In the genomic region with DNA sequence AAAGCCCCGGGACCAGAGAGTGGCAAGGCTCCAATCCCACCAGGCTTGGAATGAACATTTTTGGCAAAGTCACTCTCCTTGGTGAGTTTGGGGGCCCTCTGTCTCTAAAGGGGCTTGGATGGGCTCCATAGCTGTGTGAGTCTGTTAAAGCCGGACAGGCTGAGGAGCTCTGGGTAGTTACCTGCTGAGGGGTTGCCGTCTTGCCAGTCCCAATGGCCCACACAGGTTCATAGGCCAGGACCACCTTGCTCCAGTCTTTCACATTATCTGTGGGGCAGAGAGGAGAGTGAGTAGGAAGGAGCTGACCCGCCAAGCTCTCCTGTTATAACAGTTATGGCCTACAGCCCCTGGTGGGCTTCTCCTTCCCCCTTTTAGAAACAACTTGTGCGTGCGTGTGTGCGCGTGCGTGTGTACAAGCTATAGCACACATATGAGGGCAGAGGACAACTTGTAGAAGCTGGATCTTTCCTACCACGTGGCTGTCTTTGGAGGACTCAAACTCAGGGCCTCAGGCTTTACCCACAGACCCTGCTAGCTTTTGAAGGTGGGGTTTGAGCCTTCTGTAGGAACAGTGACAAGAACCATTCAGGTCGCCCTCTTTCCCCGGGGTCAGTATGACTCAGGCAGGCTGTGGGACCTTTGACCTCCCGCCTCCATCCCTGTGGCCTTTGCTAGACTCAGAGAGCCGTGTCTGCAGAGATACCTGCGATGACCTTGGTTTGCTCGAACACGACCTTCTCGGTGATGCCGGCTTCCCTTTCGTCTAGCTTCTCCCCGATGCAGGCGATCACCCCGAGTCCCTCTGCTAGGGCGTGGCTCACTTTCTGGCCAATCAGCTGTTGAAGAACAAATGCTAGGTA, we compare ENCODE assay signal across 8 mouse cellular contexts. TPM values are rescaled to one million over a fixed set of nuclear protein-coding genes. Genes with fewer than 3 reads are reported as not detected.
DNase-seq lines count a peak whose midpoint lies in the region; ATAC-seq and TF ChIP-seq lines count a peak whose summit lies in the region.

No protein-coding gene starts in this region.

- H3K27me3 ChIP-seq in embryonic facial prominence, embryonic 15.5 days = no peaks in the 10 kb centered on the region
- H3K27me3 ChIP-seq in intestine, postnatal 0 days (replicated peaks; ENCODE audit: control insufficient read depth, insufficient read depth, low read length) = no peaks in the 10 kb centered on the region
- no peaks in the 10 kb centered on the region for H3K27me3 ChIP-seq in myocyte (ENCODE audit: control insufficient read depth, insufficient read depth, insufficient read length)

- H3K4me1 ChIP-seq in embryonic facial prominence, embryonic 15.5 days = peaks cover 45% of the 10 kb centered on the region
- H3K4me1 ChIP-seq in intestine, postnatal 0 days (replicated peaks; ENCODE audit: control insufficient read depth, insufficient read depth, low read length) = peaks cover 17% of the 10 kb centered on the region

- TF ChIP-seq POLR2A in myocyte (IDR thresholded peaks at IDR 0.05; ENCODE audit: insufficient read length, low read depth) = no peak

- peaks cover 29% of the 10 kb centered on the region for H3K79me2 ChIP-seq in myocyte (ENCODE audit: control insufficient read depth, insufficient read depth)

- H3K9ac ChIP-seq in embryonic facial prominence, embryonic 15.5 days = 0 out of 2 replicates have a peak overlapping the region, but pooled peaks have one; percentile 78
- H3K9ac ChIP-seq in intestine, postnatal 0 days (ENCODE audit: low read depth, low read length) = peak overlapping the region; percentile 31; the same call in 1 of the 2 replicates

- no peak for ATAC-seq in embryonic facial prominence, embryonic 15.5 days (ENCODE audit: insufficient number of reproducible peaks, low FRiP score, low TSS enrichment, low read depth)
- no peak for ATAC-seq in intestine, postnatal 0 days

- peak overlapping the region; percentile 30 for H3ac ChIP-seq in myocyte (ENCODE audit: control insufficient read depth, insufficient read length)

- H3K4me3 ChIP-seq in left cerebral cortex, adult 2 months = peak overlapping the region; percentile 90
- peak overlapping the region; percentile 73 for H3K4me3 ChIP-seq in embryonic facial prominence, embryonic 15.5 days (replicated peaks)
- peak overlapping the region; percentile 59 for H3K4me3 ChIP-seq in intestine, postnatal 0 days (ENCODE audit: low read depth, low read length)
- peak overlapping the region; percentile 97 for H3K4me3 ChIP-seq in myocyte

- H3K9me3 ChIP-seq in embryonic facial prominence, embryonic 15.5 days (replicated peaks) = no peaks in the 10 kb centered on the region
- no peaks in the 10 kb centered on the region for H3K9me3 ChIP-seq in intestine, postnatal 0 days (ENCODE audit: control insufficient read depth)

- no peak overlapping the region; the same call in 1 of the 2 replicates for H3K27ac ChIP-seq in left cerebral cortex, adult 2 months
- H3K27ac ChIP-seq in embryonic facial prominence, embryonic 15.5 days (replicated peaks) = peak overlapping the region; percentile 94
- peak overlapping the region; percentile 88; the same call in 1 of the 2 replicates for H3K27ac ChIP-seq in intestine, postnatal 0 days (ENCODE audit: low read depth, low read length)

- TF ChIP-seq CTCF in left cerebral cortex, adult 2 months (IDR thresholded peaks at IDR 0.05) = no peak
- no peak for TF ChIP-seq CTCF in intestine, postnatal 0 days (IDR thresholded peaks at IDR 0.05; ENCODE audit: low read depth)

- peaks cover 41% of the 10 kb centered on the region for H3K36me3 ChIP-seq in embryonic facial prominence, embryonic 15.5 days
- H3K36me3 ChIP-seq in intestine, postnatal 0 days (ENCODE audit: control insufficient read depth, insufficient read depth) = peaks cover 42% of the 10 kb centered on the region; the same call in 1 of the 2 replicates
- peaks cover 7% of the 10 kb centered on the region for H3K36me3 ChIP-seq in myocyte (ENCODE audit: control insufficient read depth, insufficient read depth)

- DNase-seq in left cerebral cortex, adult 2 months (ENCODE audit: extremely low spot score in 1 of 2, low spot score in 2 of 2) = no peak
- no peak for DNase-seq in left cerebral cortex, postnatal 4 days
- no peak for DNase-seq in embryo, embryonic 11 days
- no peak for DNase-seq in Muller cell, postnatal 12 days (ENCODE audit: inconsistent ontology term)
- DNase-seq in right cerebral cortex, adult 2 months (ENCODE audit: low spot score in 2 of 2) = no peak

- 76% methylated on average over 24 of the region's 24 CpGs for WGBS in embryonic facial prominence, embryonic 15.5 days
- 60% methylated on average over 24 of the region's 24 CpGs for WGBS in intestine, postnatal 0 days

- intact Hi-C loops in left cerebral cortex, adult 2 months (cut with DNase I) = no loop called here
- intact Hi-C loops in left cerebral cortex, postnatal 4 days (cut with DNase I) = no loop called here

- H3K4me2 ChIP-seq in embryonic facial prominence, embryonic 15.5 days (replicated peaks) = peak overlapping the region; percentile 79
- peak overlapping the region; percentile 70 for H3K4me2 ChIP-seq in intestine, postnatal 0 days (replicated peaks; ENCODE audit: low read depth)
- H3K4me2 ChIP-seq in myocyte (ENCODE audit: low read depth) = peak overlapping the region; percentile 83

TF ChIP-seq in myocyte, 11 proteins besides CTCF, POLR2A, EP300 and RAD21:
- TF ChIP-seq CEBPB (IDR thresholded peaks at IDR 0.05; ENCODE audit: insufficient read depth, poor library complexity, severe bottlenecking) (no peak), POLR2AphosphoS2 (IDR thresholded peaks at IDR 0.05; ENCODE audit: insufficient read length, low read depth) (peak; percentile 10)
TF ChIP-seq in myocyte: peak in this region for 1.

RNA-seq across cellular contexts. Expression of a gene that starts 2.2 kb away (rescaled TPM):
- total RNA-seq in left cerebral cortex, adult 2 months (2021) = 100 to 1,000 TPM; 734 to 769 TPM
- 100 to 1,000 TPM; 275 to 296 TPM for total RNA-seq in left cerebral cortex, postnatal 4 days (2021)
- polyA plus RNA-seq in embryonic facial prominence, embryonic 15.5 days (2015; fragmentation: Nextera tagmentation; extraction: Ambion mirVana) = 779 and 809 TPM in 2 replicates
- polyA plus RNA-seq in intestine, postnatal 0 days (2015; fragmentation: Nextera tagmentation; extraction: Ambion mirVana) = 489 and 537 TPM in 2 replicates
- 1,480 TPM for polyA plus RNA-seq in myocyte (2012; fragmentation: generic; extraction: Trizol)

RNA-seq across cellular contexts. Expression of a gene that starts 3.5 kb away (rescaled TPM):
- total RNA-seq in left cerebral cortex, adult 2 months (2021) = 1 to 10 TPM; 4.4 to 5.4 TPM
- 1 to 10 TPM; 4.1 TPM for total RNA-seq in left cerebral cortex, postnatal 4 days (2021)
- 16.4 and 17.5 TPM in 2 replicates for polyA plus RNA-seq in embryonic facial prominence, embryonic 15.5 days (2015; fragmentation: Nextera tagmentation; extraction: Ambion mirVana)
- 57.7 and 69.5 TPM in 2 replicates for polyA plus RNA-seq in intestine, postnatal 0 days (2015; fragmentation: Nextera tagmentation; extraction: Ambion mirVana)
- 41.2 TPM for polyA plus RNA-seq in myocyte (2012; fragmentation: generic; extraction: Trizol)

RNA-seq across cellular contexts. Expression of a gene that starts 17.4 kb away (rescaled TPM):
- 100 to 1,000 TPM; 184 to 190 TPM for total RNA-seq in left cerebral cortex, adult 2 months (2021)
- total RNA-seq in left cerebral cortex, postnatal 4 days (2021) = 100 to 1,000 TPM; 192 to 202 TPM
- polyA plus RNA-seq in embryonic facial prominence, embryonic 15.5 days (2015; fragmentation: Nextera tagmentation; extraction: Ambion mirVana) = 140 and 141 TPM in 2 replicates
- 44.8 and 45.0 TPM in 2 replicates for polyA plus RNA-seq in intestine, postnatal 0 days (2015; fragmentation: Nextera tagmentation; extraction: Ambion mirVana)
- 123 TPM for polyA plus RNA-seq in myocyte (2012; fragmentation: generic; extraction: Trizol)

RNA-seq across cellular contexts. Expression of a gene that starts 17.4 kb away (rescaled TPM):
- under 1 TPM; 0.63 to 0.66 TPM for total RNA-seq in left cerebral cortex, adult 2 months (2021)
- 10 to 100 TPM in 1 of 2 experiments, 1 to 10 TPM in 1; 6.9 to 10.8 TPM for total RNA-seq in left cerebral cortex, postnatal 4 days (2021)
- 128 and 138 TPM in 2 replicates for polyA plus RNA-seq in embryonic facial prominence, embryonic 15.5 days (2015; fragmentation: Nextera tagmentation; extraction: Ambion mirVana)
- 45.4 and 57.4 TPM in 2 replicates for polyA plus RNA-seq in intestine, postnatal 0 days (2015; fragmentation: Nextera tagmentation; extraction: Ambion mirVana)
- 28.8 TPM for polyA plus RNA-seq in myocyte (2012; fragmentation: generic; extraction: Trizol)

RNA-seq across cellular contexts. Expression of a gene that starts 28.1 kb away (rescaled TPM):
- total RNA-seq in left cerebral cortex, adult 2 months (2021) = not detected
- total RNA-seq in left cerebral cortex, postnatal 4 days (2021) = under 1 TPM; 0.32 to 0.46 TPM
- polyA plus RNA-seq in embryonic facial prominence, embryonic 15.5 days (2015; fragmentation: Nextera tagmentation; extraction: Ambion mirVana) = 2.0 and 2.1 TPM in 2 replicates
- 0.42 and 0.47 TPM in 2 replicates for polyA plus RNA-seq in intestine, postnatal 0 days (2015; fragmentation: Nextera tagmentation; extraction: Ambion mirVana)
- 0.11 TPM for polyA plus RNA-seq in myocyte (2012; fragmentation: generic; extraction: Trizol)
